Mouse (Mus musculus) lung, postnatal 10 days (tissue): ENCODE results near the gene Zfp867.

Source experiments
- DNase-seq: peaks from one replicate; pipeline ENCODE4 v3.0.0; 2021

Gene Zfp867

DNA sequence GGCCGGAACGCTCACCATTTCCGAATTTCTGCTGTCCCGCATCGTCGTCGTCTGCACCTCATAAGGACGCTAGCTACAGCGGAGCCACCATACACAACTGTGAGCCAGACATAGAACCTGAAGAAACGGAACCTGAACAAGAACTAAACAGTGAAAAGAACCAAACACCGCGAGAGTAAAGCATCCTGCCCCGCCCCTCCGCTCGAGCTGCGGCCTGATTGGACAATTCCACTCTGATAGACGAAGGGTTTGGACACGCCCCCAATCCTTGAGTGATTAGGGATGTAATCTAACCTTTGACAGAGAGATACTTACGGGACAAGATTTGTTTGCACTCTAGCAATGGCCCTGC, at the start of gene Zfp867:
Zfp867 (minus strand) TSS at position 149 of the 352 bp plus-strand sequence.
- peak; percentile 97 for DNase-seq

DNA sequence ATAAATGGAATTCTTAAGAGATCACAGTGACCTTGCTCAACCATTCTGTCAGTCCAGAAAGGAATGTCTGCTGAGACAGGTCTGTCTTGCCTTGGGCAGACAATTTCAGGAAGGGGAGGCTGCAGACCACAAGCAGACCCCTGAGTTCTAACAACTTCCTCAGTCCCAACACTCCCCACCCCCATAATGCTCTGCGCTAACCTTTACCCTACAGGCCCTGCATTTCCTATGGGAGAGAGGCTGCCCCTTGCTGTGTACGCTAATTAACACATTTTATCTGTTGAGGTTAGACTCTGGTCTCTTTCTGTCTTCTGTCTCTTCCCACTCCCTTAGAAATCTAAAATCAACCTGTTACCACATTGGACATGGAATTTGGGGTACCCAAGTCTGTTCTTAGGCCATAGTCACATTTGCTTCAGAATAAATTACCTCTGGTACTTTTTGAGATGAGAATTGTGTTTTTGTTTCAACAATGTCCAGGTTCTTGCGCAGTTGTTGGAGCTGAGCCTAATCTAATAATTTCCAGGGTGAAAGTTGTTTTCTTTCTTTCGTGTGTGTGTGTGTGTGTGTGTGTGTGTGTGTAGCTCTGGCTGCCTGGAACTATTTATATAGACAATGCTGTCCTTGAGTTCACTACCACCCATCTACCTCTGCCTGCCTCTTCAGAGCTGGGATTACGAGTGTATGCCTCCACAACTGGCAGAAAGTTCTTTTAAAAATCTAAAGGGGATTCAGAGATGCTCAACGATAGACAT, 47.6 kb upstream of the Zfp867 start:
- no peak for DNase-seq

DNA sequence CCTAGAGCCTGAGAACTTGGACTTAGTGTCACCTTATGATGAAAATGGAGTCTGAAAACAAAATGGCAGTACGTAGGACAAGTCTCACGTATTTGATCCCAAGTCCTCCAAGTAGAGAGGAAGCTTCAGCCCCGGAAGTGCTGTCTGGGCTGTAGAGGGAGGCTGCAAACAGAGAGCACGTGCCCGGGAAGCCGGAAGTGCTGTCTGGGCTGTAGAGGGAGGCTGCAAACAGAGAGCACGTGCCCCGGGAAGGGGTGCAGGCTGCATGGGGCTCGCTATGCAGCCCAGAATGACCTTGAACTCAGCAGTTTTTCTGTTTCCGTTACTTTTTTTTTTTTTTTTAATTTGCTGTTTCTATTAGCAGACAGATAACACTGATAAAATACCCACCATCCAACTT, 46.0 kb upstream of the Zfp867 start:
- DNase-seq = peak; percentile 33

DNA sequence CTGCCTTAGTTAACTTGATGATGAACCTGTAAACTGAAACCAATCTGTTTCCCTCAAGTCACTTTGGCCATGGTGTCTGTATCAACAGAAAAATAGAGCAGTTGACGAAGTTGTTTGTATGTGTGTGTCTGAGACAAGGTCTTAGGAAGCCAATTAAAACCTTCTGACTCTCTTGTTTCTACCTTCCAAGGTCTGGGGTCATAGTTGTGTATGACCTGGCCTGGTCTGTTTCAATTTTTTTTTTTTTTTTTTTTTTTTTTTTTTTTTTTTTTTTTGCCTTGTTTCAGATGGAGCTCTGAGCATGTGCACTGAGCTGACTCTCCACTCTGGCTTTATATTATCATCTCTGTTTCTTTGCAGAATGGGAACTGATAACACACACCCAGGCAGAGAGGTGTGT, 45.2 kb upstream of the Zfp867 start:
- DNase-seq = no peak

- no peak for DNase-seq
Measured at GRCm38 (mm10) chr11:59514789-59515188, 42.5 kb upstream of the Zfp867 start.

GRCm38 (mm10) chr11:59514381-59514780, 42.1 kb upstream of the Zfp867 start:
- DNase-seq = peak; percentile 19

DNA sequence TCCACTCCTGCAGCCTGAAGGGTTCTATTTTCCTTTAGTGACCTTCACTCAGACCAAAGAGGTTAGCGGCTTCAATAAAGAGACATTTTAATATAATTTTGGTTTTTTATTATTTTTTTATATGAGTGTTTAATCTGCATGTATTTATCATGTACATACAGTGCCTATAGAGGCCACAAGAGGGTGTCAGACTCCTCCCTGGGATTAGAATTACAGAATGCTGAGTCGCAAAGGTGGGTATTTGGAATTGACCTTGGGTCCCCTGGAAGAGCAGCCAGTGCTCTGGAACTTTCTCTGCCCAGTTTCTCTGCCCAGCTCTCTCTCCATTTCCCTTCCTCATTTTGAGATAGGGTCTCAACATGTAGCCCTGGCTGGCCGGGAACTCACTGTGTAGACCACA, 41.3 kb upstream of the Zfp867 start:
- DNase-seq = no peak

DNA sequence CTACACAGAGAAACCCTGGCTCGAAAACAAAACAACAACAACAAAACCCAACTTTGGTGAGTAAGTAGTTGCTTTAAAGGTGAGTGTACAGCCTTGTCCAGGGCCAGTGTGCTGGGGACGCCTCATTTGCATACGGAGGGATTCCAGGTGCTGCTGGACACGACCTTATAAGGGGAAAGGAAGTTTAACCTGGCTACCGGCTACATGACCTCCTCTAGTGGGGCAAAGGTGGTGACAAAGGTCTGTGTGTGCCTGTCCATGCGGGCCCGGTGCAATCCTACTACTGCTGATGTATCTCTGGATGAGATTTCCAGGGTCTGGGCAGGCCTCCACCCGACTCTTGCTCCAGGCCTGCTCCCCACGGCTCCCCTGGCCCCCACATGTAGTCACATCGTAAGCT, 40.5 kb upstream of the Zfp867 start:
- DNase-seq = no peak

DNA sequence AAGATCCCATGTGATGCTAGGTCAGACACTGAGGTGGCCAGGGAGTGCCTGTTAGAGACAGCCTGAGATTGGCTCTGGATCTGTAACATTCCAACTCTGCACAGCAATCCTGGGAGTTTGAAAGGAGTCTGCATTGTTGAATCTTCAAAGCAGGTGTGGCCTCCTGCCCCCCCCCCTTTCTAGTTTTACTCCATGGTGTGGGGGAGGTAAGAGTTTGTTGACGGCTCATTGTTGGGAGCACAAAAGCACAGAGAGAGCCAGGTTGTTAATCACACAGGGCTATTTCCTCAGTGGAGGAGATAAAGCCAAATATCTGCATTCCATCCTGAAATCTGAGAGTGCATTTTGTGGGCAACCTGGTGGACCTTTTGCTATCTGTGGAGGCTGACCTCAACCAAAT, 39.3 kb upstream of the Zfp867 start:
- no peak for DNase-seq

DNA sequence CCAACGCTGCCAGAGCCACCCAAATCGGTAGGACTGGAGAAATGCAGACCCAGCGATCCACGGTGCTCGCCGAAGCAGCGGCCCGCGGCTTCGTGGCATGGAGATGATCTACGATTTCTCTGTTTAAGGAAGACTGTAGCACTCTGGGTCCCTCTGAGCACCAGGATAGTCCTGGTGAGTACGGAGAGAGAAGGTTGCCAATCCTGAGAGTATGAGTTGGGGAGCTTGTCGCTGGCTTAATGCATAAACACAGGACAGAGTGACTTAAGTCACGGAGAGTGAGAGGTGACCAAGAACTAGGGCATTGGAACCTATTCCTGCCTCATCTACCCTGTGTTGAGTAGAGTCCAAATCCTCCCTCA, 34.4 kb upstream of the Zfp867 start:
- no peak for DNase-seq

- peak; percentile 94 for DNase-seq
Measured at GRCm38 (mm10) chr11:59505839-59506712, 33.8 kb upstream of the Zfp867 start.

DNA sequence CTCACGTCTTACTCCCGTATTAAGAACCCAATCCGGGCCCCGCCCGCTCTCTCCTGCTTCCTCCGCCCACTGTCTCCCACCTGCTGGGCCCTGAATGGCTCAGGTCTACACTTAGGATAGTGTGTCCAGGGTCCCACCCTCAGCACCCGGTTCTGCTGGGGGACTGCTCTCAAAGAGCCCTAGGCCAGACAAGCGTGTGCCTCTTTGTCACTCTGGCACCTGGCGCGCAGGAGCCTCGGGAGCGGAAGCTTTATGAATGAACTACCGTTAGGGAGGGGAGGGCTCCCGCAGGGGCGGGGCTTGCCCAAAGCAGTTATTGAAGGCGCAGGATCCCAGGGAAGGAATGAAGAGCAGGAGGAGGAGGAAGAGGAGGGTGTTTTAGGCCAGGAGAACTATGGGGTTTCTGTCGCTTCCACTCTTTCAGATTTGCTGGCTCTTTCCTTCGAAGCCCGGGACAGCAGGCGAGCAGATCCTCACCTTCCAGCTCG, 33.1 kb upstream of the Zfp867 start:
- peak; percentile 65 for DNase-seq

- DNase-seq = no peak
Measured at GRCm38 (mm10) chr11:59501978-59502700, 29.9 kb upstream of the Zfp867 start.

GRCm38 (mm10) chr11:59497747-59498146, 25.5 kb upstream of the Zfp867 start:
- no peak for DNase-seq

- DNase-seq = no peak
Measured at GRCm38 (mm10) chr11:59496672-59497310, 24.5 kb upstream of the Zfp867 start.

GRCm38 (mm10) chr11:59486222-59486621, 13.9 kb upstream of the Zfp867 start:
- no peak for DNase-seq

DNA sequence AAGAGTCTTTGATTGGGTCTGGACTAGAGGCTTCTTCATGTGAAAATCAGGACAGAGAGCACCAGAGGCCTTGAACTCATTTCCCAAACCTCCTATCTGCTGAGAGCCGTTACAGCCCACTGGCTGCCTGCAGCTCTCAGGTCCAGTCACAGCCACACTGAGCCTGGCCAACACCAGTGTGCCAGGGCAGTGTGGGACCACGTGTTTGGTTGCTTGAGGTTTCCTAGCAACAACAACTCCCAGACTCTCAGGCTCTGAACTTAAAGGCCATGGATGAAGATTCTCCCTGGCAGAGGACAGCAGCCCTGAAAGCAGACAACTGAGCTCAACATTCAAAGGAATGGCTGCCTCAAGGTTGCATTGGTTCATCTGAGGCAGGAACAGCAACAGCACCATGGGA, 13.4 kb upstream of the Zfp867 start:
- DNase-seq = no peak

GRCm38 (mm10) chr11:59483212-59483611, 10.9 kb upstream of the Zfp867 start:
- peak; percentile 77 for DNase-seq

DNA sequence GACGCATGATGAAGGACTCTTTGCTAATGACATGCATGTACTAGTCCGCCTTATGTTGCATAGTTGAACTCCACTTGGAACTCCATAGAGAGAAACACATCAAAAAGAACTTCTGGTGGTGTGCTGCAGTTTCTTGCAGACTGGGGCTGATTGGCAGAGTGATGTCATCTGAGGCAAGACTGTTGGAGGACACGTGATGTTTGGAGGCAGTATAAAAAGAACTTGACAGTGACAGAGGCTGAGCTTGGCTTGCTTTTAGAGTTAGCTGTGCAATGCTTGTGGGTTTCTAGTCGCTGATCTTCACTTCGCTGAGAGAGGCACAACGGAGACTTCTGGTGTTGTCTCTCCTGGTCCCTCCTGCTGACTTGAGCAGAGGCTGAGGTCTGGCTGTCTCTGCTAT, 5.0 kb upstream of the Zfp867 start:
- no peak for DNase-seq

- peak; percentile 25 for DNase-seq
Measured at GRCm38 (mm10) chr11:59471413-59472325, 605 bp downstream of the Zfp867 start.

DNA sequence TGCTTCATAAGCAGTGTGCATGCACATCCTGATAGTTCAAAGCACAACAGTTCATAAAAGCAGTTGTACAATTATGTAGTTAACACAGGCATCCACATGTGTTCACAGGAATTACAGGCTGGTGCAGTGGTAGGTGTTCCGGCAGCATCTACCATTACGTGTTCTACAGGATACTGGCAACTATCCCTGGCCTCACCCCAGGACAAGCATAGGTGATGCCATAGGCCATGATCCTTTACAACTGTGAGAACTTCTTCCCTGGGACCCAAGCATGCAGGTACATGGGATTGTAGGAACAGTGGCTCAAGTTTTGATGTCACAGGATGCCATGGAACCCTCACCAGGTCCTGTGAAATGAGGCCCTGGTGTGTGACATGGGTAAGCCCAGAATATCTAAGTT, 11.8 kb downstream of the Zfp867 start:
- no peak for DNase-seq

- DNase-seq = peak; percentile 69
Measured at GRCm38 (mm10) chr11:59458973-59459372, 13.3 kb downstream of the Zfp867 start.
